Mouse (Mus musculus) CH12.LX (cell line): ENCODE data around the gene Elovl2.

ENCODE experiments used
- CTCF ChIP-seq, 2 experiments: IDR thresholded peaks in 1 of 2; conservative IDR thresholded peaks in 1 of 2; 2 replicates each; pipeline ENCODE4 v1.5.1; 2011 to 2012; ENCODE audit warnings: low read depth in 2 of 2, low read length in 2 of 2, improper control_type of control experiment in 1 of 2, inconsistent platforms in 1 of 2, mild to moderate bottlenecking in 1 of 2, moderate library complexity in 1 of 2
- MEF2A ChIP-seq: IDR thresholded peaks from 2 replicates; pipeline ENCODE4 v1.6.1; 2014; ENCODE audit warnings: low read depth, mild to moderate bottlenecking, inconsistent platforms, low read length, improper control_type of control experiment, borderline replicate concordance
- MXI1 ChIP-seq: IDR thresholded peaks from 2 replicates; pipeline ENCODE4 v1.6.1; 2011; ENCODE audit warnings: mild to moderate bottlenecking, low read depth, low read length, improper control_type of control experiment
- MYC ChIP-seq: IDR thresholded peaks from 2 replicates; pipeline ENCODE4 v1.6.1; 2011; ENCODE audit warnings: low read depth, mild to moderate bottlenecking, improper control_type of control experiment, low read length
- POLR2A ChIP-seq: IDR thresholded peaks from 2 replicates; pipeline ENCODE4 v1.6.1; 2011; ENCODE audit warnings: low read depth, mild to moderate bottlenecking, improper control_type of control experiment, low read length
- RAD21 ChIP-seq: IDR thresholded peaks from 2 replicates; pipeline ENCODE4 v1.6.1; 2011; ENCODE audit warnings: low read depth, mild to moderate bottlenecking, low read length, improper control_type of control experiment, moderate library complexity
- SMC3 ChIP-seq: IDR thresholded peaks from 2 replicates; pipeline ENCODE4 v1.6.1; 2011; ENCODE audit warnings: low read depth, low read length, improper control_type of control experiment
- ZC3H11A ChIP-seq: IDR thresholded peaks from 2 replicates; pipeline ENCODE4 v1.6.1; 2012; ENCODE audit warnings: low read depth, mild to moderate bottlenecking, inconsistent platforms, low read length, improper control_type of control experiment

GRCm38 (mm10) chr13:41206241-41206640 is 14.0 kb downstream of the Elovl2 start:
- TF ChIP-seq MXI1 (no peak), MEF2A (no peak), ZC3H11A (no peak), CTCF (conservative IDR thresholded peaks at IDR 0.05 in 1 of 2, IDR thresholded peaks at IDR 0.05 in 1 of 2; ENCODE audit: low read depth in 2 of 2, low read length in 2 of 2) (no peak), POLR2A (no peak), RAD21 (no peak), SMC3 (no peak), MYC (no peak)
